Mouse (Mus musculus) megakaryocyte progenitor cell, adult 5-6 weeks (primary cell): ENCODE measurements at regions not wholly inside any gene's neighbourhood (a gene's known extent, or its start where the extent isn't known, plus 50 kb on each side); places are given as distances from the start of the nearest gene placed in this dataset.

ENCODE experiments used
- ATAC-seq: replicated peaks from 2 replicates; pipeline ENCODE4 v1.8.0; 2016; ENCODE audit warnings: mild to moderate bottlenecking, moderate TSS enrichment, inconsistent platforms; ENCODE audit not compliant: poor library complexity

DNA sequence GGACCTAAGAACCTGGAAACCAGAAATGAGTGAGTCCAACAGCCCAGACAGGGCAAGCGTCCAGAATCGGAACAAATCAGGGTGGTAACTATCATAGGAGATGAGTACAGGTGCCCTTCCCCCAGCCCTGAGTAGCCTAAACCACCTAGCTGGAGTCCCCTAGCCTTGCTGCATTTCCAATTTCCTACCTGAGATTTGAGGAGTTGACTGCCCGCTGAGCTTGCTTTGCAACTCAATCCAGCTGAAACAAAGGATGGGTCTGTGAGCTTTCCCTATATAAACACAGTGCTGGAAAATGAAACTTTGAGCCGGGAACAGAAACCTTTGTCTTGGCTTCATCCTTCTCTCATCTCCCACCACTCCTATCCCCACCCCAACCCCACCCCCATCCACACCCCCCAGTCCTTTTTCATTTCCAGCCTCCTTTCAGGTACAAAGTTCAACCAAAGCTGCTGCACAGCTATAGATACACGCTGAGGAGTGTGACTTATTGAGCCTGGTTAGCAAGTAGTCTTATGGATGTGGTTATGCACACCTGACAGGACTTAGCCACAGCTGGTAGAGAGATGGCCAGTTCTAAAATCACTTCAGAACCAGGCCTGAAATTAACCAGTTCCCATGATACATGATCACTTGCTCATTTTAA is 61.0 kb upstream of the Ccn6 start:
- ATAC-seq = no peak

DNA sequence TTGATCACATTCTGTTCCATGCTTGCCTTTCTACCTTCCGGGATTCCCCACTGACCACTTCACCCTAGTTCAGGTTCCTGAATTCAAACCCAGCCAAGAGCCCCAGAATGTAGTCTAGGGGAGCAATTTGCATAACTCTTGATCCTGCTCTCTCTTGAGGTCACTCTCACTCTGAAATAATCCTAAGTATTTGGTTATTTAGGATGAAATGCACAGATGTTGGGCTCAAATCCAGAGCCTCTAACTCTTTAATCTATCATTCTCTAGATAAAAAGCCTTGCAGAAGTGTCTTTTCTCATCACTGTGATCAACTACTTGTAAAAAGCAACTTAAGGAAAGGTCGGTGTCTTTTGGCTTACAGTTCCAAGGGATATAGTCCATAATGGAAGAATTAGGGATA is 57.4 kb upstream of the Ccn6 start:
- ATAC-seq = no peak

DNA sequence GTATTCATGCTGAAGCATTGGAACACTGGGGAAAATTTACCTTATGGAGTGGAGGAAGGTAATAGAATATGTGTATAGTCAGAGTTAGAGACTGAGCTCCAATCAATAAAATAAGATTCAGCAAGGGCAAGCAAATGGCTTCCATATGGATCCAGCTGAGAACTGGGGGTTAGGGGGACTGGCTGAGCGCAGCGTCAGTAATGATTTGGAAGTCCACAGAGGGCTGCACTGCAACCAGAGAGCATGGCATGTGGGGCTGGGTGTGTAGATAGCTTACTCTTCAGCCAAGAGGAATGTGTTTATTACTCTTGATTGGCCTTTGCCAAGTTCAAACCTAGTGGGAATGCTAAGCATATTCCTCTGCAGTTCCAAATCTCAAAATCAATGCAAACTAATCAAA is 55.8 kb upstream of the Ccn6 start:
- ATAC-seq = no peak

DNA sequence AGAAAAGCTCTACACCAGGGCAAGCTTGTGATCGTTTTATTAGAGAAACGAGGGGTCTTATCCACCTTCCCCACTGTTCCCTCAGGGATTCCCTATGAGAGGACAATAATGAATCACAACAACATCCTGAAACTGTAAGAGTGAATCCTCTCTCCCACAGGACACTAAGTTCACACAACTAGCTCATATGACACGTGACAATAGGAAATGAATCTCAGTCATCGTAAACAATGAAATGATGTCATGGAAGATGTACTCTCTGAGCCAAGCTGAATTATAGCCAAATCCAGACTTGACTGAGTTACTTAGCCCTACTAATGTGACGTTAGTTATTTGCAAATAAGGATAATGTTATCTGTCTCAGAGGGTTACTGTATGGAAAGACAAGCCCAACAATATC is 54.6 kb upstream of the Ccn6 start:
- no peak for ATAC-seq

DNA sequence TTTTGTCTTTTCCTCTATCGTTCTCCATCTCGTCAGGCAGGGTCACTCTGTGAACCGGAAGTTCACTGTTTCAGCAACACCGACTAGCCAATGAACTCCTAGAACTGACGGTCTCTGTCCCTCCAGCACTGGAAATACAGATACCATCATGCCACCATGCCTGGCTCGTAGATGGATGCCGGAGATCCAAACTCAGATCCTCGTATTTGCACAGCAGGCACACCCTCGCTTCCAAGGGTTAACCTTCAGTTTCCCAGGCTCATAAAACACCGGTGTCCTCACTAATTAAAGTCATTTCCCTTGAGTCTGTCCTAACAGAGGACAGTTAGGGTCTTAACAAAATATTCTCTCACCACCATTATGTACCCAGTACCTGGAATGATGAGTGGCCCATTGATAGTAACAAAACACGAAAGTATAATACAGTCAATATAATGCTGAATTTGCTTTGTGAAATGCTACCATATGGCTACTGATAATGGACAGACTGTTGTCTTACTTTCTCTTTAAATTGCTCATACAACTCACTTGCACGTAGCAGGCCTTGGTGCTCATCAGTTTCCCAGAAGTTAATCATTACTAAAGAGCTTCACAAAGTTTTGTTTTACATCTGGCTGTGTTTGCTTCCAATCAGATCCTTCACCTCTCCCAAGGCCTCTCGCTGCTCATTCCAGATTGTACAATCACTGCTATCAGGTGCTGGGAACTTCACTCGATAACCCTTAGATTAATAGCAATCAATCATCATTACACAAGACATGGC is 52.7 kb upstream of the Ccn6 start:
- no peak for ATAC-seq

DNA sequence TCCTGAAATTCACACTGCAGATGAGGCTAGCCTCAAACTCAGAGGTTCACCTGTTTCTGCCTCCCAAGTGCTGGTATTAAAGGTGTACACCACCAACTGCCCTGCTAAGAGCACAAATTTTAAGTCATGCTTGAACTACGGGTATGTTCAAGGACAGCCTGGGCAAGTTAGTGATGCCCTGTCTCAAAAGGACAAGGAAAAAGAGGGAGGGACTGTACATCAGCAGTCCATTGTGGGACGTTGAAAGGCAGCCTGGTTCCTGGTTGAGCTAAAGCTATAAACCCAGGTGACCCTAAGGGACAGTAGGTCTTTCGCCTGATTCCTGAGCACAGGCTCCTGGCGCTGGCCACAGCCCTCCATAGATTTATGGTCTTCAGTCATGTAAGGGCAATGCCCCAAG is 51.0 kb upstream of the Ccn6 start:
- no peak for ATAC-seq
